Mouse (Mus musculus) myocyte (in vitro differentiated cells): Measurements from ENCODE around the gene Optc. TPM values are rescaled to one million over a fixed set of nuclear protein-coding genes. Genes with fewer than 3 reads are reported as not detected.
A peak's percentile ranks its signal among the peaks of the same experiment; 100 is the strongest.

ENCODE experiments used
- H3K27me3 ChIP-seq: one replicate; pipeline ENCODE4 v1.6.1; 2011; ENCODE audit not compliant: control insufficient read depth, insufficient read depth, insufficient read length
- H3K36me3 ChIP-seq: one replicate; pipeline ENCODE4 v1.6.1; 2011; ENCODE audit not compliant: control insufficient read depth, insufficient read depth
- H3K4me2 ChIP-seq: one replicate; pipeline ENCODE4 v1.6.1; 2011; ENCODE audit warnings: low read depth, control low read depth
- H3K4me3 ChIP-seq: one replicate; pipeline ENCODE4 v1.5.1; 2011; ENCODE audit warnings: mild to moderate bottlenecking, control low read depth, moderate library complexity
- H3K79me2 ChIP-seq: one replicate; pipeline ENCODE4 v1.6.1; 2011; ENCODE audit not compliant: control insufficient read depth, insufficient read depth
- H3ac ChIP-seq: one replicate; pipeline ENCODE4 v1.6.1; 2011; ENCODE audit not compliant: control insufficient read depth, insufficient read length
- CEBPB ChIP-seq: IDR thresholded peaks from 2 replicates; pipeline ENCODE4 v1.6.1; 2011; ENCODE audit warnings: mild to moderate bottlenecking, moderate library complexity; ENCODE audit not compliant: poor library complexity, insufficient read depth, severe bottlenecking
- E2F4 ChIP-seq: IDR thresholded peaks from one replicate; pipeline ENCODE4 v1.6.1; 2011; ENCODE audit warnings: mild to moderate bottlenecking, control low read depth, moderate library complexity; ENCODE audit not compliant: insufficient read depth
- MAX ChIP-seq: IDR thresholded peaks from one replicate; pipeline ENCODE4 v1.6.1; 2011; ENCODE audit warnings: low read depth, mild to moderate bottlenecking, control low read depth
- MYOD1 ChIP-seq, 3 experiments: IDR thresholded peaks; one replicate each; pipeline ENCODE4 v1.6.1; 2011; ENCODE audit warnings: control low read depth in 2 of 3, low read depth in 2 of 3, mild to moderate bottlenecking in 2 of 3, moderate library complexity in 1 of 3; ENCODE audit not compliant: insufficient read length in 2 of 3, control insufficient read depth in 1 of 3
- MYOG ChIP-seq, 3 experiments: IDR thresholded peaks; one replicate each; pipeline ENCODE4 v1.6.1; 2011; ENCODE audit warnings: control low read depth in 2 of 3, low read depth in 2 of 3, mild to moderate bottlenecking in 2 of 3; ENCODE audit not compliant: insufficient read length in 2 of 3, control insufficient read depth in 1 of 3, insufficient read depth in 1 of 3
- POLR2A ChIP-seq: IDR thresholded peaks from one replicate; pipeline ENCODE4 v1.6.1; 2011; ENCODE audit warnings: low read depth, mild to moderate bottlenecking, control low read depth, moderate library complexity; ENCODE audit not compliant: insufficient read length
- POLR2AphosphoS2 ChIP-seq: IDR thresholded peaks from one replicate; pipeline ENCODE4 v1.6.1; 2011; ENCODE audit warnings: low read depth, control low read depth; ENCODE audit not compliant: insufficient read length
- REST ChIP-seq: IDR thresholded peaks from one replicate; pipeline ENCODE4 v1.6.1; 2011; ENCODE audit warnings: mild to moderate bottlenecking, control low read depth, moderate library complexity; ENCODE audit not compliant: insufficient read depth, insufficient read length
- SRF ChIP-seq: IDR thresholded peaks from one replicate; pipeline ENCODE4 v1.6.1; 2011; ENCODE audit warnings: low read depth; ENCODE audit not compliant: control insufficient read depth, insufficient read length
- TCF12 ChIP-seq: IDR thresholded peaks from one replicate; pipeline ENCODE4 v1.6.1; 2011; ENCODE audit warnings: mild to moderate bottlenecking, control low read depth; ENCODE audit not compliant: poor library complexity, insufficient read depth, severe bottlenecking
- TCF3 ChIP-seq: IDR thresholded peaks from one replicate; pipeline ENCODE4 v1.6.1; 2011; ENCODE audit warnings: low read depth, control low read depth; ENCODE audit not compliant: insufficient read length
- USF1 ChIP-seq: IDR thresholded peaks from one replicate; pipeline ENCODE4 v1.6.1; 2011; ENCODE audit warnings: low read depth, mild to moderate bottlenecking, control low read depth, moderate library complexity
- polyA plus RNA-seq: library from polyadenylated mRNA; unstranded; fragments of >200 nt; fragmentation: generic; extraction: Trizol; gene quantifications from one replicate; pipeline ENCODE4 v1.2.1, GENCODE M21; 2012; ENCODE audit warnings: missing spikeins

The Optc gene
- polyA plus RNA-seq, 1 experiment = 0.49 TPM

- Histone ChIP-seq H3K27me3 (no peaks in the 10 kb centered on the region), H3K79me2 (no peaks in the 10 kb centered on the region), H3ac (no peak overlapping the region), H3K4me3 (no peak overlapping the region), H3K36me3 (no peaks in the 10 kb centered on the region), H3K4me2 (no peak overlapping the region)
- no peak for TF ChIP-seq E2F4
- no peak for TF ChIP-seq TCF3
- no peak for TF ChIP-seq MYOD1 (IDR thresholded peaks at IDR 0.05; ENCODE audit: control insufficient read depth in 1 of 3, insufficient read length in 2 of 3, low read depth in 2 of 3)
- TF ChIP-seq TCF12 = no peak
- TF ChIP-seq MAX = no peak
- TF ChIP-seq POLR2AphosphoS2 = no peak
- no peak for TF ChIP-seq CEBPB
- no peak for TF ChIP-seq USF1
- TF ChIP-seq SRF = no peak
- no peak for TF ChIP-seq REST
- TF ChIP-seq MYOG (IDR thresholded peaks at IDR 0.05; ENCODE audit: control insufficient read depth in 1 of 3, insufficient read depth in 1 of 3, insufficient read length in 2 of 3, low read depth in 2 of 3) = no peak
- TF ChIP-seq POLR2A = no peak
These were observed 1.4 kb downstream of the Optc start for GRCm38 (mm10) chr1:133906420-133906819.

GRCm38 (mm10) chr1:133900825-133901224 is 7.0 kb downstream of the Optc start:
- TF ChIP-seq POLR2A = no peak
- peak in 2 of 3 experiments; percentile 62 to 74 for TF ChIP-seq MYOG (IDR thresholded peaks at IDR 0.05; ENCODE audit: control insufficient read depth in 1 of 3, insufficient read depth in 1 of 3, insufficient read length in 2 of 3, low read depth in 2 of 3)
- no peak for TF ChIP-seq REST
- peak; percentile 1 for TF ChIP-seq SRF
- peak in 2 of 3 experiments; percentile 71 to 80 for TF ChIP-seq MYOD1 (IDR thresholded peaks at IDR 0.05; ENCODE audit: control insufficient read depth in 1 of 3, insufficient read length in 2 of 3, low read depth in 2 of 3)
- H3ac ChIP-seq = no peak overlapping the region
- H3K4me2 ChIP-seq = peak overlapping the region; percentile 42
- H3K4me3 ChIP-seq = no peak overlapping the region
- H3K27me3 ChIP-seq = no peaks in the 10 kb centered on the region
- no peaks in the 10 kb centered on the region for H3K79me2 ChIP-seq
- H3K36me3 ChIP-seq = no peaks in the 10 kb centered on the region

- Histone ChIP-seq H3K4me2 (peak overlapping the region; percentile 43), H3ac (no peak overlapping the region), H3K4me3 (no peak overlapping the region), H3K36me3 (no peaks in the 10 kb centered on the region), H3K27me3 (no peaks in the 10 kb centered on the region), H3K79me2 (no peaks in the 10 kb centered on the region)
- TF ChIP-seq SRF (peak; percentile 81), CEBPB (no peak)
These were observed 8.7 kb downstream of the Optc start for GRCm38 (mm10) chr1:133899043-133899542.

GRCm38 (mm10) chr1:133897293-133897692 is 10.5 kb downstream of the Optc start:
- no peaks in the 10 kb centered on the region for H3K27me3 ChIP-seq
- no peaks in the 10 kb centered on the region for H3K79me2 ChIP-seq
- H3K36me3 ChIP-seq = no peaks in the 10 kb centered on the region
- no peak overlapping the region for H3ac ChIP-seq
- H3K4me3 ChIP-seq = no peak overlapping the region
- TF ChIP-seq SRF = no peak
- TF ChIP-seq MYOD1 (IDR thresholded peaks at IDR 0.05; ENCODE audit: control insufficient read depth in 1 of 3, insufficient read length in 2 of 3, low read depth in 2 of 3) = no peak
- no peak for TF ChIP-seq USF1
- TF ChIP-seq CEBPB = no peak
- no peak for TF ChIP-seq POLR2A
- no peak for TF ChIP-seq E2F4
- TF ChIP-seq REST = no peak
- no peak for TF ChIP-seq TCF3
- TF ChIP-seq POLR2AphosphoS2 = no peak
- TF ChIP-seq MAX = no peak
- TF ChIP-seq TCF12 = no peak
- no peak for TF ChIP-seq MYOG (IDR thresholded peaks at IDR 0.05; ENCODE audit: control insufficient read depth in 1 of 3, insufficient read depth in 1 of 3, insufficient read length in 2 of 3, low read depth in 2 of 3)
- H3K4me2 ChIP-seq = no peak overlapping the region

- Histone ChIP-seq H3K79me2 (no peaks in the 10 kb centered on the region), H3ac (no peak overlapping the region), H3K36me3 (no peaks in the 10 kb centered on the region), H3K27me3 (no peaks in the 10 kb centered on the region), H3K4me2 (no peak overlapping the region), H3K4me3 (no peak overlapping the region)
- TF ChIP-seq POLR2AphosphoS2 (no peak), USF1 (no peak), MYOD1 (IDR thresholded peaks at IDR 0.05; ENCODE audit: control insufficient read depth in 1 of 3, insufficient read length in 2 of 3, low read depth in 2 of 3) (peak in 2 of 3 experiments; percentile 80 to 91), MYOG (IDR thresholded peaks at IDR 0.05; ENCODE audit: control insufficient read depth in 1 of 3, insufficient read depth in 1 of 3, insufficient read length in 2 of 3, low read depth in 2 of 3) (peak in 2 of 3 experiments; percentile 40 to 79)
These were observed 16.3 kb downstream of the Optc start for GRCm38 (mm10) chr1:133891489-133891888.
